Mouse (Mus musculus): Measurements from ENCODE around the gene Spats1.

- TF ChIP-seq TCF12 (IDR thresholded peaks at IDR 0.05; ENCODE audit: low read depth, low read length) (no peak), CTCF (conservative IDR thresholded peaks at IDR 0.05 in 1 of 2, IDR thresholded peaks at IDR 0.05 in 1 of 2; ENCODE audit: low read depth in 2 of 2, low read length in 2 of 2) (no peak)
Measured at GRCm38 (mm10) chr17:45510871-45511270, 35.7 kb upstream of the Spats1 start.

Data from CH12.LX (cell line).